7 mouse cellular contexts compared by ENCODE assay signal in genomic region chr8:71488454-71488853, GRCm38 (mm10). TPM values are rescaled to one million over a fixed set of nuclear protein-coding genes. Genes with fewer than 3 reads are reported as not detected.
DNase-seq lines count a peak whose midpoint lies in the region; ATAC-seq and TF ChIP-seq lines count a peak whose summit lies in the region.

No protein-coding gene starts in this region.

- H3K4me2 ChIP-seq in intestine, postnatal 0 days (replicated peaks; ENCODE audit: low read depth) = peak overlapping the region; percentile 98
- H3K4me2 ChIP-seq in midbrain, embryonic 12.5 days (replicated peaks) = peak overlapping the region; percentile 100

- H3K27ac ChIP-seq in intestine, postnatal 0 days (ENCODE audit: low read depth, low read length) = peak overlapping the region; percentile 74; the same call in 1 of the 2 replicates
- peak overlapping the region; percentile 83; the same call in 1 of the 2 replicates for H3K27ac ChIP-seq in midbrain, embryonic 12.5 days (replicated peaks)
- peak overlapping the region; percentile 79 for H3K27ac ChIP-seq in small intestine, adult 2 months (ENCODE audit: insufficient read depth, low read depth, low read length)

- H3K4me3 ChIP-seq in intestine, postnatal 0 days (ENCODE audit: low read depth, low read length) = peak overlapping the region; percentile 70
- peak overlapping the region; percentile 84 for H3K4me3 ChIP-seq in midbrain, embryonic 12.5 days
- H3K4me3 ChIP-seq in small intestine, adult 2 months (ENCODE audit: low read depth, low read length) = peak overlapping the region; percentile 88

- intact Hi-C loops in left cerebral cortex, postnatal 4 days (cut with DNase I) = no loop called here

- peak overlapping the region; percentile 62 for H3K9ac ChIP-seq in intestine, postnatal 0 days (ENCODE audit: low read depth, low read length)
- peak overlapping the region; percentile 78 for H3K9ac ChIP-seq in midbrain, embryonic 12.5 days (replicated peaks)

- peak; percentile 90 for ATAC-seq in intestine, postnatal 0 days
- ATAC-seq in midbrain, embryonic 12.5 days (ENCODE audit: low FRiP score, low read depth) = peak; percentile 79

- H3K4me1 ChIP-seq in intestine, postnatal 0 days (replicated peaks; ENCODE audit: control insufficient read depth, insufficient read depth, low read length) = peaks cover 9% of the 10 kb centered on the region
- H3K4me1 ChIP-seq in midbrain, embryonic 12.5 days = peaks cover 34% of the 10 kb centered on the region
- peaks cover 15% of the 10 kb centered on the region for H3K4me1 ChIP-seq in small intestine, adult 2 months (ENCODE audit: control insufficient read depth, insufficient read depth, insufficient read length, low read length)

- WGBS in intestine, postnatal 0 days = under 1% methylated on average over 22 of the region's 22 CpGs
- WGBS in midbrain, embryonic 12.5 days = under 1% methylated on average over 22 of the region's 22 CpGs
- WGBS in small intestine, adult 2 months = 0% methylated on average over 22 of the region's 22 CpGs

- no peaks in the 10 kb centered on the region for H3K9me3 ChIP-seq in intestine, postnatal 0 days (ENCODE audit: control insufficient read depth)
- H3K9me3 ChIP-seq in midbrain, embryonic 12.5 days = no peaks in the 10 kb centered on the region

- 0 out of 2 replicates have a peak, but pooled peaks have one; percentile 17 for TF ChIP-seq CTCF in intestine, postnatal 0 days (IDR thresholded peaks at IDR 0.05; ENCODE audit: low read depth)
- no peak for TF ChIP-seq CTCF in small intestine, adult 2 months (IDR thresholded peaks at IDR 0.05; ENCODE audit: extremely low read depth, insufficient read length, insufficient replicate concordance, low read depth, low read length)

- peak; percentile 38; the same call in 1 of the 2 replicates for TF ChIP-seq POLR2A in small intestine, adult 2 months (IDR thresholded peaks at IDR 0.05; ENCODE audit: low read depth, low read length)

- no peaks in the 10 kb centered on the region for H3K27me3 ChIP-seq in intestine, postnatal 0 days (replicated peaks; ENCODE audit: control insufficient read depth, insufficient read depth, low read length)
- no peaks in the 10 kb centered on the region for H3K27me3 ChIP-seq in midbrain, embryonic 12.5 days
- no peaks in the 10 kb centered on the region for H3K27me3 ChIP-seq in small intestine, adult 2 months (ENCODE audit: control insufficient read depth, insufficient read depth, low read length)

- H3K36me3 ChIP-seq in intestine, postnatal 0 days (ENCODE audit: control insufficient read depth, insufficient read depth) = peaks cover 19% of the 10 kb centered on the region; the same call in 1 of the 2 replicates
- peaks cover 36% of the 10 kb centered on the region for H3K36me3 ChIP-seq in midbrain, embryonic 12.5 days
- peaks cover 9% of the 10 kb centered on the region; the same call in 1 of the 2 replicates for H3K36me3 ChIP-seq in small intestine, adult 2 months (ENCODE audit: control insufficient read depth, insufficient read depth, low read length)

- DNase-seq in adrenal gland, adult 8-10 months = peak; percentile 87
- DNase-seq in embryo, embryonic 9.5 days (ENCODE audit: extremely low spot score) = peak; percentile 92
- DNase-seq in gonadal fat pad, adult 2 months (ENCODE audit: low read depth) = peak; percentile 81
- DNase-seq in left cerebral cortex, postnatal 4 days = peak; percentile 81

RNA-seq across cellular contexts. Expression of gene Gtpbp3, which starts 0.6 kb away (rescaled TPM):
- 10 to 100 TPM; 23.1 to 32.0 (median 29.0) TPM for total RNA-seq in adrenal gland, adult 8-10 months (2022)
- polyA plus RNA-seq in gonadal fat pad, adult 2 months (2012; rRNA removed) = 19.0 and 21.4 TPM in 2 replicates
- polyA plus RNA-seq in intestine, postnatal 0 days (2015; fragmentation: Nextera tagmentation; extraction: Ambion mirVana) = 6.3 and 6.6 TPM in 2 replicates
- total RNA-seq in left cerebral cortex, postnatal 4 days (2021) = 10 to 100 TPM; 23.0 to 24.1 TPM
- polyA plus RNA-seq in midbrain, embryonic 12.5 days (2016; fragmentation: Nextera tagmentation; extraction: Ambion mirVana) = 15.5 and 18.3 TPM in 2 replicates
- 18.6 and 25.8 TPM in 2 replicates for polyA plus RNA-seq in small intestine, adult 2 months (2012; rRNA removed)

RNA-seq across cellular contexts. Expression of gene Ano8, which starts 2.7 kb away (rescaled TPM):
- 10 to 100 TPM; 13.5 to 24.7 (median 20.6) TPM for total RNA-seq in adrenal gland, adult 8-10 months (2022)
- 18.3 and 18.9 TPM in 2 replicates for polyA plus RNA-seq in gonadal fat pad, adult 2 months (2012; rRNA removed)
- polyA plus RNA-seq in intestine, postnatal 0 days (2015; fragmentation: Nextera tagmentation; extraction: Ambion mirVana) = 0.54 and 0.74 TPM in 2 replicates
- 10 to 100 TPM; 88.0 to 91.9 TPM for total RNA-seq in left cerebral cortex, postnatal 4 days (2021)
- 14.2 and 18.7 TPM in 2 replicates for polyA plus RNA-seq in midbrain, embryonic 12.5 days (2016; fragmentation: Nextera tagmentation; extraction: Ambion mirVana)
- 9.0 and 19.8 TPM in 2 replicates for polyA plus RNA-seq in small intestine, adult 2 months (2012; rRNA removed)

RNA-seq across cellular contexts. Expression of gene Dda1, which starts 19.5 kb away (rescaled TPM):
- total RNA-seq in adrenal gland, adult 8-10 months (2022) = 10 to 100 TPM; 51.7 to 65.2 (median 57.9) TPM
- polyA plus RNA-seq in gonadal fat pad, adult 2 months (2012; rRNA removed) = 95.7 and 103 TPM in 2 replicates
- 82.8 and 91.7 TPM in 2 replicates for polyA plus RNA-seq in intestine, postnatal 0 days (2015; fragmentation: Nextera tagmentation; extraction: Ambion mirVana)
- 100 to 1,000 TPM; 135 to 139 TPM for total RNA-seq in left cerebral cortex, postnatal 4 days (2021)
- 145 and 152 TPM in 2 replicates for polyA plus RNA-seq in midbrain, embryonic 12.5 days (2016; fragmentation: Nextera tagmentation; extraction: Ambion mirVana)
- polyA plus RNA-seq in small intestine, adult 2 months (2012; rRNA removed) = 46.3 and 85.3 TPM in 2 replicates

RNA-seq across cellular contexts. Expression of gene Plvap, which starts 23.1 kb away (rescaled TPM):
- total RNA-seq in adrenal gland, adult 8-10 months (2022) = 100 to 1,000 TPM; 195 to 255 (median 230) TPM
- polyA plus RNA-seq in gonadal fat pad, adult 2 months (2012; rRNA removed) = 91.9 and 104 TPM in 2 replicates
- polyA plus RNA-seq in intestine, postnatal 0 days (2015; fragmentation: Nextera tagmentation; extraction: Ambion mirVana) = 109 and 111 TPM in 2 replicates
- 1 to 10 TPM; 6.2 to 7.3 TPM for total RNA-seq in left cerebral cortex, postnatal 4 days (2021)
- 26.9 and 29.5 TPM in 2 replicates for polyA plus RNA-seq in midbrain, embryonic 12.5 days (2016; fragmentation: Nextera tagmentation; extraction: Ambion mirVana)
- 182 and 329 TPM in 2 replicates for polyA plus RNA-seq in small intestine, adult 2 months (2012; rRNA removed)

RNA-seq across cellular contexts. Expression of gene Mrpl34, which starts 23.7 kb away (rescaled TPM):
- total RNA-seq in adrenal gland, adult 8-10 months (2022) = 100 to 1,000 TPM in 1 of 4 experiments, 10 to 100 TPM in 3; 64.7 to 108 (median 88.7) TPM
- polyA plus RNA-seq in gonadal fat pad, adult 2 months (2012; rRNA removed) = 49.9 and 63.7 TPM in 2 replicates
- 187 and 190 TPM in 2 replicates for polyA plus RNA-seq in intestine, postnatal 0 days (2015; fragmentation: Nextera tagmentation; extraction: Ambion mirVana)
- total RNA-seq in left cerebral cortex, postnatal 4 days (2021) = 10 to 100 TPM; 71.3 to 73.7 TPM
- 235 and 245 TPM in 2 replicates for polyA plus RNA-seq in midbrain, embryonic 12.5 days (2016; fragmentation: Nextera tagmentation; extraction: Ambion mirVana)
- polyA plus RNA-seq in small intestine, adult 2 months (2012; rRNA removed) = 170 and 172 TPM in 2 replicates

Comparison
In these comparisons a context has a peak if more than half of its experiments do, and no peak if none do; other contexts are left out.
1. Peak in every context shown above with its lines: DNase-seq, ATAC-seq, H3K4me3 ChIP-seq and H3K27ac ChIP-seq.